Mouse (Mus musculus) intestine, embryonic 14.5 days (tissue): ENCODE measurements around the gene Trpc7. TPM values are rescaled to one million over a fixed set of nuclear protein-coding genes. Genes with fewer than 3 reads are reported as not detected.
A peak's percentile ranks its signal among the peaks of the same experiment; 100 is the strongest.

ENCODE experiments used
- ATAC-seq: fragments of 200-750 bp; cut with Nextera tagmentation; replicated peaks from 2 replicates; pipeline ENCODE4 v1.8.0; 2017; ENCODE audit warnings: low read depth, moderate number of reproducible peaks, moderate TSS enrichment, moderate library complexity; ENCODE audit not compliant: low FRiP score, low TSS enrichment
- DNase-seq: peaks from one replicate; pipeline ENCODE4 v3.0.0-alpha.2; 2018; ENCODE audit warnings: low spot score
- H3K27ac ChIP-seq: fragments of 300-500 bp; sonication (generic); 2 replicates; pipeline ENCODE4 v1.5.1; 2014; ENCODE audit warnings: low read depth, mild to moderate bottlenecking, control low read depth
- H3K27me3 ChIP-seq: fragments of 300-500 bp; sonication (generic); replicated peaks from 2 replicates; pipeline ENCODE4 v1.6.1; 2014; ENCODE audit warnings: low read length, control low read depth; ENCODE audit not compliant: control insufficient read depth, insufficient read depth
- H3K36me3 ChIP-seq: fragments of 300-500 bp; sonication (generic); 2 replicates; pipeline ENCODE4 v1.6.1; 2014; ENCODE audit warnings: low read length, control low read depth; ENCODE audit not compliant: control insufficient read depth, insufficient read depth
- H3K4me1 ChIP-seq: fragments of 300-500 bp; sonication (generic); replicated peaks from 2 replicates; pipeline ENCODE4 v1.6.1; 2014; ENCODE audit warnings: low read length, control low read depth, mixed read lengths; ENCODE audit not compliant: control insufficient read depth, insufficient read depth
- H3K4me2 ChIP-seq: fragments of 300-500 bp; sonication (generic); 2 replicates; pipeline ENCODE4 v1.6.1; 2014; ENCODE audit warnings: low read length
- H3K4me3 ChIP-seq: fragments of 300-500 bp; sonication (generic); 2 replicates; pipeline ENCODE4 v1.5.1; 2014; ENCODE audit warnings: low read depth, low read length, control low read depth, mixed read lengths
- H3K9ac ChIP-seq: fragments of 300-500 bp; sonication (generic); 2 replicates; pipeline ENCODE4 v1.6.1; 2014; ENCODE audit warnings: mild to moderate bottlenecking, low read length
- H3K9me3 ChIP-seq: fragments of 300-500 bp; sonication (generic); 2 replicates; pipeline ENCODE4 v1.6.1; 2016; ENCODE audit warnings: low read length, control low read depth; ENCODE audit not compliant: control insufficient read depth
- WGBS: fragments of 180-500 bp; shearing (Covaris S2); extraction: QIAGEN DNeasy Blood & Tissue Kit; methylation state at CpG from one replicate; pipeline ENCODE4 v1.1.7; 2014; 5-methylcytosine and 5-hydroxymethylcytosine counted together
- polyA plus RNA-seq: library from polyadenylated mRNA; unstranded; fragments of >200 nt; fragmentation: Nextera tagmentation; extraction: Ambion mirVana; gene quantifications from 2 replicates; pipeline ENCODE4 v1.2.1, GENCODE M21; 2014

Gene Trpc7
- polyA plus RNA-seq, 1 experiment from 2014 or later: not detected

DNA sequence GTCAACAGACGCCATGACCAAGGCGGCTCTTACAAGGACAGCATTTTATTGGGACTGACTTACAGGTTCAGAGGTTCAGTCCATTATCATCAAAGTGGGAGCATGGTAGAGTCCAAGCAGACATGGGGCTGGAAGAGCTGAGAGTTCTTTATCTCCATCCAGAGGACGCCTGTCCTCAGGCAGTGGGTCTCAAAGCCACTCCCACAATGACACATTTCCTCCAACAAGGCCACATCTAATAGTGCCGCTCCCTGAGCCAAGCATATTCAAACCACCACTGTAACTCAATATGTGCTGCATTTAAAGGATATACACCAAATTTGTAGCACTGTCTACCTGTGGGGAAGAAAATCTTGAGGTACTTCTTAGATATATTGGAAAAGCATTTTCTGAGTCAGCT lies 161.2 kb downstream of the Trpc7 start:
- DNase-seq (peak; percentile 23), ATAC-seq (no peak)
- Histone ChIP-seq H3K36me3 (peaks cover 98% of the 10 kb centered on the region), H3K9me3 (no peaks in the 10 kb centered on the region), H3K4me1 (no peaks in the 10 kb centered on the region), H3K4me3 (no peak overlapping the region), H3K27ac (no peak overlapping the region), H3K9ac (no peak overlapping the region), H3K4me2 (no peak overlapping the region), H3K27me3 (no peaks in the 10 kb centered on the region)
- WGBS: 82% methylated on average over 4 of the region's 4 CpGs

DNA sequence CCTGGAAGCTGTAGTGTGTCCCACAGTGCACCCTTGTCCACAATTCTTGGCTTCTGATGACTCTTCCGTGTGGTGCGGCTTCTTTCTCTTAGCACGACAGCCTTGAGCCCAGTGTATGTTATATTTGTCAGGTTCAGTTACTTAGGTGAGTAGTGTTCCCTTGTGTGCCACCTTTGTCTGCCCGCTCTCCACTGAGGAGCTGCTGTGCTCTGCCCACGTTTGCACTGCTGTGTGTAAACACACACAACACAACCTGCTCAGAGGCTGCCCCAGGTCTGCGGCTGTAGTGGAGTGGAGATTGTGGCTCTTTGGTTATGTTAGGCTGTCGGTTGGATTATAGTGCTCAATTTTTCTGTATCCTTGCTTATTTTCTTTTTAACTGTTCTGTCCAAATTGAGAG lies 166.7 kb downstream of the Trpc7 start:
- no peaks in the 10 kb centered on the region for H3K9me3 ChIP-seq
- no peak overlapping the region for H3K4me2 ChIP-seq
- no peak overlapping the region for H3K27ac ChIP-seq
- peaks cover 100% of the 10 kb centered on the region for H3K36me3 ChIP-seq
- no peaks in the 10 kb centered on the region for H3K4me1 ChIP-seq
- 88% methylated on average over 7 of the region's 7 CpGs for WGBS
- ATAC-seq (no peak), DNase-seq (peak; percentile 16)
- no peak overlapping the region for H3K9ac ChIP-seq
- no peaks in the 10 kb centered on the region for H3K27me3 ChIP-seq
- no peak overlapping the region for H3K4me3 ChIP-seq

DNA sequence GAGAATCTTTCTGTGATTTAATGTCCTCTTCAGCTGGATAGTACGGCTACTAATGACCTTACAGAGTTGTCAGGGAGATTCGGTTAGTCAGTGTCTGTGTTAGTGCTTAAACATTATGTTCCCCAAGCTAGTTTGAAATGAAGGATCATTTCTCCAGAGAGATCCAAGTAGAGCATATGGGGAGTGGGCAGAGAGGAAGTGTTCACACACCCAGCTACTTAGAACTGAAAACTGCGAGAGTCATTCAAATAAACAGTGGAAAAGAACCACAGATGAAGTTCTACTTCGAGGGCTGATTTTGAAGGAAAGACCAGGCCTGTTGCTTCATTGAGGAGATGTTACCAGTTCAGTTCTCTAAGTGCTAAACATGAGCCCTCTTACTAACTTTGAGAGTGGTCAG lies 169.2 kb downstream of the Trpc7 start:
- no peak for ATAC-seq
- no peak for DNase-seq
- Histone ChIP-seq H3K4me2 (no peak overlapping the region), H3K9ac (no peak overlapping the region), H3K36me3 (peaks cover 84% of the 10 kb centered on the region), H3K4me3 (no peak overlapping the region), H3K27ac (no peak overlapping the region), H3K4me1 (no peaks in the 10 kb centered on the region), H3K9me3 (no peaks in the 10 kb centered on the region), H3K27me3 (no peaks in the 10 kb centered on the region)
- 74% methylated on average over 4 of the region's 4 CpGs for WGBS

Other genes with a start within 250 kb of the Trpc7 start
- 37.5 and 39.9 TPM in 2 replicates for gene Smad5, start 193.0 kb downstream of the Trpc7 start, polyA plus RNA-seq
- gene Gm45623, start 142.2 kb downstream of the Trpc7 start, polyA plus RNA-seq: 0.32 TPM in 1 of 2 replicates, not detected in the other